Mouse (Mus musculus): ENCODE measurements around the gene Iqschfp. TPM values are rescaled to one million over a fixed set of nuclear protein-coding genes. Genes with fewer than 3 reads are reported as not detected.

Iqschfp gene
- polyA plus RNA-seq, 1 experiment from 2014 or later = not detected

GRCm38 (mm10) chr3:68305647-68306046, 413.6 kb downstream of the Iqschfp start:
- H3K4me2 ChIP-seq = no peak overlapping the region
- no peak overlapping the region for H3K4me3 ChIP-seq
- H3K9me3 ChIP-seq = no peaks in the 10 kb centered on the region
- no peaks in the 10 kb centered on the region for H3K27me3 ChIP-seq
- WGBS = 38% methylated on average over 1 of the region's 1 CpGs
- ATAC-seq (ENCODE audit: insufficient number of reproducible peaks, insufficient read depth, low FRiP score, low TSS enrichment, low read depth) = no peak
- H3K9ac ChIP-seq = no peak overlapping the region
- H3K36me3 ChIP-seq = no peaks in the 10 kb centered on the region
- no peak overlapping the region for H3K27ac ChIP-seq
- no peaks in the 10 kb centered on the region for H3K4me1 ChIP-seq

- Histone ChIP-seq H3K27ac (no peak overlapping the region), H3K27me3 (no peaks in the 10 kb centered on the region), H3K4me1 (no peaks in the 10 kb centered on the region), H3K36me3 (no peaks in the 10 kb centered on the region), H3K4me2 (no peak overlapping the region), H3K4me3 (no peak overlapping the region), H3K9me3 (no peaks in the 10 kb centered on the region), H3K9ac (no peak overlapping the region)
- ATAC-seq (ENCODE audit: insufficient number of reproducible peaks, insufficient read depth, low FRiP score, low TSS enrichment, low read depth) = no peak
- WGBS = 31% methylated on average over 4 of the region's 4 CpGs
Observed at GRCm38 (mm10) chr3:68306726-68307125, 414.7 kb downstream of the Iqschfp start.

- Histone ChIP-seq H3K4me1 (no peaks in the 10 kb centered on the region), H3K27me3 (no peaks in the 10 kb centered on the region), H3K4me2 (no peak overlapping the region), H3K4me3 (no peak overlapping the region), H3K9me3 (no peaks in the 10 kb centered on the region), H3K9ac (no peak overlapping the region), H3K27ac (no peak overlapping the region), H3K36me3 (no peaks in the 10 kb centered on the region)
- 64% methylated on average over 6 of the region's 6 CpGs for WGBS
- no peak for ATAC-seq (ENCODE audit: insufficient number of reproducible peaks, insufficient read depth, low FRiP score, low TSS enrichment, low read depth)
Observed at GRCm38 (mm10) chr3:68325575-68325974, 433.5 kb downstream of the Iqschfp start.

- ATAC-seq (ENCODE audit: insufficient number of reproducible peaks, insufficient read depth, low FRiP score, low TSS enrichment, low read depth) = no peak
- H3K27ac ChIP-seq = no peak overlapping the region
- WGBS = 65% methylated on average over 2 of the region's 2 CpGs
- no peak overlapping the region for H3K4me3 ChIP-seq
- no peaks in the 10 kb centered on the region for H3K27me3 ChIP-seq
- no peaks in the 10 kb centered on the region for H3K9me3 ChIP-seq
- H3K4me2 ChIP-seq = no peak overlapping the region
- no peak overlapping the region for H3K9ac ChIP-seq
- no peaks in the 10 kb centered on the region for H3K4me1 ChIP-seq
- H3K36me3 ChIP-seq = no peaks in the 10 kb centered on the region
Observed at GRCm38 (mm10) chr3:68332515-68332914, 440.5 kb downstream of the Iqschfp start.

GRCm38 (mm10) chr3:68335501-68335900, 443.5 kb downstream of the Iqschfp start:
- no peaks in the 10 kb centered on the region for H3K36me3 ChIP-seq
- H3K27me3 ChIP-seq = no peaks in the 10 kb centered on the region
- H3K9me3 ChIP-seq = no peaks in the 10 kb centered on the region
- H3K4me2 ChIP-seq = no peak overlapping the region
- H3K4me1 ChIP-seq = no peaks in the 10 kb centered on the region
- no peak overlapping the region for H3K9ac ChIP-seq
- ATAC-seq (ENCODE audit: insufficient number of reproducible peaks, insufficient read depth, low FRiP score, low TSS enrichment, low read depth) = no peak
- WGBS = 90% methylated on average over 4 of the region's 4 CpGs
- H3K27ac ChIP-seq = no peak overlapping the region
- no peak overlapping the region for H3K4me3 ChIP-seq

- Histone ChIP-seq H3K27me3 (no peaks in the 10 kb centered on the region), H3K36me3 (no peaks in the 10 kb centered on the region), H3K9ac (no peak overlapping the region), H3K9me3 (0 out of 2 replicates have a peak, but pooled peaks cover 4% of the 10 kb centered on the region), H3K4me1 (no peaks in the 10 kb centered on the region), H3K4me2 (no peak overlapping the region), H3K27ac (no peak overlapping the region), H3K4me3 (no peak overlapping the region)
- no peak for ATAC-seq (ENCODE audit: insufficient number of reproducible peaks, insufficient read depth, low FRiP score, low TSS enrichment, low read depth)
- 81% methylated on average over 6 of the region's 6 CpGs for WGBS
Observed at GRCm38 (mm10) chr3:68350624-68351023, 458.6 kb downstream of the Iqschfp start.

GRCm38 (mm10) chr3:68351461-68351860, 459.4 kb downstream of the Iqschfp start:
- H3K27me3 ChIP-seq = no peaks in the 10 kb centered on the region
- no peak overlapping the region for H3K27ac ChIP-seq
- no peak overlapping the region for H3K4me3 ChIP-seq
- no peaks in the 10 kb centered on the region for H3K36me3 ChIP-seq
- H3K4me1 ChIP-seq = no peaks in the 10 kb centered on the region
- H3K4me2 ChIP-seq = no peak overlapping the region
- ATAC-seq (ENCODE audit: insufficient number of reproducible peaks, insufficient read depth, low FRiP score, low TSS enrichment, low read depth) = no peak
- WGBS = 44% methylated on average over 3 of the region's 3 CpGs
- H3K9me3 ChIP-seq = 0 out of 2 replicates have a peak, but pooled peaks cover 4% of the 10 kb centered on the region
- H3K9ac ChIP-seq = no peak overlapping the region

GRCm38 (mm10) chr3:68352961-68353360, 460.9 kb downstream of the Iqschfp start:
- no peaks in the 10 kb centered on the region for H3K27me3 ChIP-seq
- H3K4me3 ChIP-seq = no peak overlapping the region
- H3K9me3 ChIP-seq = 0 out of 2 replicates have a peak, but pooled peaks cover 4% of the 10 kb centered on the region
- WGBS = 80% methylated on average over 7 of the region's 7 CpGs
- no peaks in the 10 kb centered on the region for H3K4me1 ChIP-seq
- H3K9ac ChIP-seq = no peak overlapping the region
- no peak overlapping the region for H3K27ac ChIP-seq
- no peaks in the 10 kb centered on the region for H3K36me3 ChIP-seq
- 0 out of 2 replicates have a peak, but pooled peaks have one; percentile 32 for ATAC-seq (ENCODE audit: insufficient number of reproducible peaks, insufficient read depth, low FRiP score, low TSS enrichment, low read depth)
- no peak overlapping the region for H3K4me2 ChIP-seq

- no peak for ATAC-seq (ENCODE audit: insufficient number of reproducible peaks, insufficient read depth, low FRiP score, low TSS enrichment, low read depth)
- WGBS = 63% methylated on average over 3 of the region's 3 CpGs
Observed at GRCm38 (mm10) chr3:68353492-68353891, 461.5 kb downstream of the Iqschfp start.

GRCm38 (mm10) chr3:68356516-68356915, 464.5 kb downstream of the Iqschfp start:
- no peak for ATAC-seq (ENCODE audit: insufficient number of reproducible peaks, insufficient read depth, low FRiP score, low TSS enrichment, low read depth)
- H3K9ac ChIP-seq = no peak overlapping the region
- H3K36me3 ChIP-seq = no peaks in the 10 kb centered on the region
- H3K4me2 ChIP-seq = no peak overlapping the region
- H3K4me1 ChIP-seq = no peaks in the 10 kb centered on the region
- H3K27ac ChIP-seq = no peak overlapping the region
- H3K9me3 ChIP-seq = 0 out of 2 replicates have a peak, but pooled peaks cover 4% of the 10 kb centered on the region
- no peaks in the 10 kb centered on the region for H3K27me3 ChIP-seq
- no peak overlapping the region for H3K4me3 ChIP-seq
- 85% methylated on average over 2 of the region's 2 CpGs for WGBS

More at GRCm38 (mm10) chr3:68353492-68353891, 461.5 kb downstream of the Iqschfp start:
- no peaks in the 10 kb centered on the region for H3K4me1 ChIP-seq
- H3K27me3 ChIP-seq = no peaks in the 10 kb centered on the region
- no peak overlapping the region for H3K9ac ChIP-seq
- no peak overlapping the region for H3K27ac ChIP-seq
- H3K4me2 ChIP-seq = no peak overlapping the region
- H3K4me3 ChIP-seq = no peak overlapping the region
- H3K36me3 ChIP-seq = no peaks in the 10 kb centered on the region
- 0 out of 2 replicates have a peak, but pooled peaks cover 4% of the 10 kb centered on the region for H3K9me3 ChIP-seq

GRCm38 (mm10) chr3:68368029-68368428, 476.0 kb downstream of the Iqschfp start:
- no peak overlapping the region for H3K27ac ChIP-seq
- no peaks in the 10 kb centered on the region for H3K4me1 ChIP-seq
- H3K27me3 ChIP-seq = no peaks in the 10 kb centered on the region
- H3K36me3 ChIP-seq = no peaks in the 10 kb centered on the region
- no peak overlapping the region for H3K9ac ChIP-seq
- no peak for ATAC-seq (ENCODE audit: insufficient number of reproducible peaks, insufficient read depth, low FRiP score, low TSS enrichment, low read depth)
- no peaks in the 10 kb centered on the region for H3K9me3 ChIP-seq
- H3K4me3 ChIP-seq = no peak overlapping the region
- H3K4me2 ChIP-seq = no peak overlapping the region

GRCm38 (mm10) chr3:68372925-68373324, 480.9 kb downstream of the Iqschfp start:
- Histone ChIP-seq H3K9ac (no peak overlapping the region), H3K27ac (no peak overlapping the region), H3K4me3 (no peak overlapping the region), H3K4me2 (no peak overlapping the region), H3K27me3 (no peaks in the 10 kb centered on the region), H3K4me1 (no peaks in the 10 kb centered on the region), H3K36me3 (no peaks in the 10 kb centered on the region), H3K9me3 (no peaks in the 10 kb centered on the region)
- WGBS = 89% methylated on average over 1 of the region's 1 CpGs
- no peak for ATAC-seq (ENCODE audit: insufficient number of reproducible peaks, insufficient read depth, low FRiP score, low TSS enrichment, low read depth)

All from embryonic facial prominence, embryonic 13.5 days (tissue).